Mouse (Mus musculus): Measurements from ENCODE around the gene Dsn1. TPM values are rescaled to one million over a fixed set of nuclear protein-coding genes. Genes with fewer than 3 reads are reported as not detected.

Gene Dsn1
- total RNA-seq, 2 experiments from 2014 or later, result 4.0 to 7.2 TPM

DNA sequence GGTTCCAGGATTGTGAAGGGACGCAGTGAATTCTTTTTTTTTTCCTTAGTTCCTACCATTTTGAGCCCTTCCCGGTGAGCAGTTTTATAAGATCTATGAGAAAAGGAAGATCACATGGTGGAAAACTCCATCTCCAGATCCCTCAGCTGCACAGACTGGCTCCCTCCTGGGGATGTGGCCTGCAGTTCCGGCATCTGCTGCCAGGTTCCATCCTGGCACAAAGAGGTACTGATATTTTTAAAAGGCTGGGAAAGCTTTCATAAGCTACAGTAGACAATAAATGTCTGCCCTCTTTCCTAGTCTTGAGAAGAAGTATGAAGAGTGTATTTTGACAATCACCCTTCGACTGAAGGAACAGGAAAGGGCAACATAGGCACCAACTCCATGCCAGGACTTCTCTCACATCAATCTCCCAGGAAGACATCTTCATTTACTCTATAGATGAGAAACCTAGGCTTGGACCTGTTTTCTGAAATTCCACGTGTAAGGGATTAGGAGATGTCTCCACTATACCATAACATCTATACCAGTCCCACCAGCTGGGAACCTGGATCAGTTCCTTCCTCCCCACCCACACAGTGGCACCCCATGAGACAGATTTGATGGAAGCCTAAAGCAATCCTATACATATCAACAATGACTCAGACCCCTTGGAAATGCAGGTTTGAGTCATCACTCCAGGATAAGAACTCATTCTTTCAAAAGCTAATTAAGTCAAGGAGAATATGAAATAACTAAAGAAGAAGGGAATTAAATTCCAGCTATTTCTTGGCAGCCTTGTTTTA is 33.4 kb downstream of the Dsn1 start:
- no peak for DNase-seq (ENCODE audit: extremely low spot score in 1 of 2, low spot score in 1 of 2)

- DNase-seq (ENCODE audit: extremely low spot score in 1 of 2, low spot score in 1 of 2), result no peak
Observed at GRCm38 (mm10) chr2:156970253-156970652, 36.7 kb downstream of the Dsn1 start.

- no peak for DNase-seq (ENCODE audit: extremely low spot score in 1 of 2, low spot score in 1 of 2)
Observed at GRCm38 (mm10) chr2:156968501-156968900, 38.5 kb downstream of the Dsn1 start.

GRCm38 (mm10) chr2:156967388-156967787 is 39.6 kb downstream of the Dsn1 start:
- no peak for DNase-seq (ENCODE audit: extremely low spot score in 1 of 2, low spot score in 1 of 2)

- no peak for DNase-seq (ENCODE audit: extremely low spot score in 1 of 2, low spot score in 1 of 2)
Observed at GRCm38 (mm10) chr2:156963891-156964290, 43.1 kb downstream of the Dsn1 start.

DNA sequence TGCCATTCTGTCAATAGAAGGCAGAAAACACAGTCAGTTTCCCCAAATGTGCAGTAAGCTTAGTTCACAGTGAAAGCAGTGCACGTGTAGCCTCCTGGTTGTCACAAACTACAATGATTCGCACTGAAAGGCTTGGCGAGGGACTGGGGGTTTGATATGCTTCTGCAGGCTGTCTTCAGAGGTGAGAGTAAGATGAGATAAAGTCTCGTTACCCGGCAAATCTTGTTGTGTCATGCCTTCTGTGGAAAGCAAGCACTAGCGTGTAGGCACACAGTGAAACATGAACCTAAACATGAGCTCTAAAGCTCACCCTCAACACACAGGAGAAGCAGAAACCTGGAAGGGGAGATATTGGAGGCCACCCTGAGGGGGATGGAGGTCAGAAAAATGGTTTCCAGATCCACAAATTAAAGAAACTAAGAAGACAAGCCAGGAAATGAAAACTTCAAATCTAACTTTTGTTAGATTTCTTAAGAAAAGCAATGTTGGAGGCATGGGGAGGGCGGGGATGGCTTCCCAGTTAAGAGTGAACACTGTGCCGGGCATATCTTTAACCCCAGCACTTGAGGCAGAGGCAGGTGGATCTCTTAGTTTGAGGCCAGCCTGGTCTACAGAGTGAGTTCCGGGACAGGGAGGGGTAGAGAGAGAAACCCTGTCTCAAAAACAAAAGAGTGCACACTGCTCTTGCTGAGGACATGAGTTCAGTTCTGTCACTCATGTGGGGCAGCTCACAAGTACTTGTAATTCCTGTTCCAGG is 48.3 kb downstream of the Dsn1 start:
- DNase-seq (ENCODE audit: extremely low spot score in 1 of 2, low spot score in 1 of 2), result no peak

DNA sequence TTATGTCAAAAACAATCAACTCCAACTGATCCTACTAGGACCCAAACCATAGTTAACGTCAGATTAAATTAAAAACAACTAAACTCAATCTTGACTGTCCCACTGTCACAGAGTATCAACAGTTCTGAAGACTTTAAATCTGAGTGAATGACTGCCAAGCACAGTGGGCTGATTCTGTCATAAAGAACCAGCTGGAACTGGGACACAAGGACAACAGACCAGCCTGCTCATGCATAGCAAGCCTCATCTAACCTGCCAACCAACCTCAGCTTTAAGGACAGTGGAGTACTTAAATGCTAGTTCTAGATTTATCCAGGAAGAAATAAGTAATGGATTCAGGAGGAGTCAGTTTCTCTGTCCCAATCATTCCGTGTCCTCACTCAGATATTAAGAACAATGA is 49.9 kb downstream of the Dsn1 start:
- no peak for DNase-seq (ENCODE audit: extremely low spot score in 1 of 2, low spot score in 1 of 2)

- DNase-seq (ENCODE audit: extremely low spot score in 1 of 2, low spot score in 1 of 2), result no peak
Observed at GRCm38 (mm10) chr2:156956306-156956705, 50.6 kb downstream of the Dsn1 start.

DNA sequence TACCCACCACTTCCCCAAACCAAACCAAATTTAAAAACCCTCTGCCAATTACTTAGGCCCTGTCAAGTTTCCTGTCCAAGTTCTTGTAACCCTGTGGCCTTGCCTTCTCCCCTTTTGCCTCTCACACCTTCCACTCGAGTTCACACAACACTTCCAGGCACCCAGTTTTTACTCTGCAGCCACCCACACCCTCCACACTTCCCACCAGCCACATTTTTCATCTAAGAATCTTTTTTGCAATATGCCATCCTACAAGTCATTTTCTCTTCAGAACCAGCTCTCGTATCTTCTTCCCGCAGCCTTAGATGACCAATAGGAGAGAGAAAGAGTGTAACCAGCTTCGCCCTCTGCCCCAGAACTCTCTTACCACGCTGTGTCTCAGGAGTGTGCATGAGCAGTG is 52.5 kb downstream of the Dsn1 start:
- no peak for DNase-seq (ENCODE audit: extremely low spot score in 1 of 2, low spot score in 1 of 2)

DNA sequence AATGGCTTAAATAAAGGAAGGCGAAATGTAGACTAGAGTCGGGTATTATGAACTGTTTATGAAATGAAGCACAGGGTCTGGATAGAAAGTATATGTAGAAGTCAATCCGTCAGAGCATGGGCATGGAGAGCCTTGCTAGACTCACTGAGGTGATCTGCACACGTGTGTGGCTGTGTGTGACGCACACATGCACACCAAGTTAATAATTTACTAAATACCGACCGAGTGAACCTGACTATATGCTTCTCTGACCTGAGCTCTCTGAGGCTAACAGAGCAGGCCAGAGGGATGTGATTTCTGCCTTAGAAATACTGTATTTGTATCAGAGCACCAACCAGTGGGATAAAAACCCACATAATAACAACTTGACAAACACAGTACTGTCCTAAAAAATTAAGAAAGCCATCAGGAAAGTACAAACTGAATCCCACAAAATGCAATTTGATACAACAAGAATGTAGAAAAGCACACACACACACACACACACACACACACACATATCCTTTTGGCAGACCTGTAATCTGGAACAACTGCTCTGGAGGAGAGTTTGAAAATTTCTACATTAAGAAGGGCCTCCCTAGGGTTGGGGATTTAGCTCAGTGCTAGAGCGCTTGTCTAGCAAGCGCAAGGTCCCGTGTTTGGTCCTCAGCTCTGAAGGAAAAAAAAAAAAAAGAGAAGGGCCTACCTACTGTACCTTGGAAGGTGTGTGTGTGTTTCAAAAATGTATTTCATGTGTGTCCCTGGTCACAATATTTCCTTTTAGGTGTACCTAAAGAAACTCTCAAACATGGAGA is 55.5 kb downstream of the Dsn1 start:
- DNase-seq (ENCODE audit: extremely low spot score in 1 of 2, low spot score in 1 of 2), result no peak

- no peak for DNase-seq (ENCODE audit: extremely low spot score in 1 of 2, low spot score in 1 of 2)
Observed at GRCm38 (mm10) chr2:156950816-156951215, 56.1 kb downstream of the Dsn1 start.

Other genes starting within 250 kb of the Dsn1 start
- 10 to 100 TPM; 14.3 to 18.8 TPM for gene Myl9, start 231.7 kb downstream of the Dsn1 start, total RNA-seq (2021)
- gene Tgif2, start 167.1 kb downstream of the Dsn1 start, total RNA-seq (2021), result 1 to 10 TPM; 1.1 to 2.1 TPM
- 1 to 10 TPM; 2.0 to 4.3 TPM for gene 4930518I15Rik, start 149.2 kb downstream of the Dsn1 start, total RNA-seq (2021)
- 100 to 1,000 TPM; 105 to 112 TPM for gene Rab5if, start 144.0 kb downstream of the Dsn1 start, total RNA-seq (2021)
- gene Sla2, start 120.0 kb downstream of the Dsn1 start, total RNA-seq (2021), result under 1 TPM; 0.28 to 0.49 TPM
- gene Ndrg3, start 15.1 kb downstream of the Dsn1 start, total RNA-seq (2021), result 100 to 1,000 TPM; 449 TPM
- gene Soga1, start 72.1 kb upstream of the Dsn1 start, total RNA-seq (2021), result 10 to 100 TPM; 36.3 to 46.3 TPM
- gene Tldc2, start 79.9 kb upstream of the Dsn1 start, total RNA-seq (2021), result not detected
- 10 to 100 TPM; 11.4 to 12.3 TPM for gene Samhd1, start 128.1 kb upstream of the Dsn1 start, total RNA-seq (2021)
- 1 to 10 TPM; 1.3 to 2.2 TPM for gene Rbl1, start 197.4 kb upstream of the Dsn1 start, total RNA-seq (2021)